Mouse (Mus musculus) thymus, postnatal 36 days (tissue): Measurements from ENCODE around the gene 2900092C05Rik.

Experiments
- DNase-seq, 2 experiments: peaks; one replicate each; pipeline ENCODE4 v3.0.0; 2022; ENCODE audit warnings: mixed read lengths in 2 of 2

The 2900092C05Rik gene

DNA sequence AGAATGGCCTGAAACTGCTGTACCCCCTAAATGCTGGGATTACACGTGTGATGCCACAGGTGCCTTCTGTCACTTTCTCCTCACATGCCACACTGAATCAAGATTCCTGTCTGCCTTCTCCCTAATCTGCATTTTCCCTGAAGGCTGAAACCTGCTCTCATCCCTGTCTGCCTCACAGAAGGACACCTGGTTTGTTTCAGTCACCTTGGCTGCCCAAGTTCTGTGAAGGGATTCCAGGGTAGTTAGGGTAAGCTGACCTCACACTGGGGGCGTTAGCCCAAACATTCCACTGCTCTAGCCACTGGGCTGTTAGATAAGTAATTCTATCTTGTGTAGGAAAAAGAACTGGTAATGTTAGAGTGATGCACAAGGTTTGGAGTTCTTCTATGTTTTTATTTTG, at the start of gene 2900092C05Rik:
Gene 2900092C05Rik, plus strand, starts transcription at position 301 of the 400 bp plus-strand sequence.
- DNase-seq, result no peak

DNA sequence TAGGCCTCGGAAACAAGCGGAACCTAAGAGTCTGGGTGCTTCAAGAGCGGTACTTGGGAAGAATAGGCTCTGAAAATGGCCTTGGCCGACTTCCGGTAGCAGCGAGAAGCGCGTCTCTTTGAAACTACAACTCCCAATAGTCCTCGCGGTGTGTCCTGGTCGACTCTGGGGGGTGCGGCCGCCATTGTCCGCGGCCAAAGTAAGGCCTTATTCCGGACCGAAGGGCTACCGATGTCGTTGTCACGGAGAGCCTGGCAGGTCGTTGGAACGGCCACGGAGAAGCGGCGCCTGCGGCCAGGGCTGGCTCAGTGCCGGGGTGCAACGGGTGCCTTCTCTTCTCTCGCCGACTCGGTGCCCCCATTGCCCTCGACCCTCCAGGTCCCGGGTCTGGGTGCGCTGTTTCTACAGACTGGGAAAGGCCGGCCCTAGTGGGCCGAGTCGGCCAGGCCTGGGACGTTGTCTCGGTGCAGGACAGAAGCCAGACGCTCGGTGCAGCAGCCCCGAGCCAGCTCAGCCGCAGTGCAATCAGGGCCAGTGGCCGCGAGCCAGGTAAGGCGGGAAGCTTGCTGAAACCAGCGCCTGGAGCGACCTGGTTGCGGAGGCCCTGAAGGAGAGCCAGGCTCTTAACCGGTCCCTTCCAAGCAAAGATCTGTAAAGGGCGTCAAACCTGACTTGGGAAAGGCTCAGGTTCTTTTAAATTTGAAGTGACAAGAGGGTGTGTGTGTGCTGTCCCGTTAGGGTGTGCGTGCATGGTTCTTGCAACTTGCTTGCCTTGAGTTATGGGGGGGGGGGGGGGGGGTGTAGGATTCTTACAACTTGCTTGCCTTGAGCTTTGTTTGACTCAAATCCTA, 33.9 kb upstream of the 2900092C05Rik start, which contains the start of gene Zfp606:
Gene Zfp606, plus strand, starts transcription at position 136 of the 851 bp plus-strand sequence.
- peak; percentile 74 to 78 for DNase-seq

DNA sequence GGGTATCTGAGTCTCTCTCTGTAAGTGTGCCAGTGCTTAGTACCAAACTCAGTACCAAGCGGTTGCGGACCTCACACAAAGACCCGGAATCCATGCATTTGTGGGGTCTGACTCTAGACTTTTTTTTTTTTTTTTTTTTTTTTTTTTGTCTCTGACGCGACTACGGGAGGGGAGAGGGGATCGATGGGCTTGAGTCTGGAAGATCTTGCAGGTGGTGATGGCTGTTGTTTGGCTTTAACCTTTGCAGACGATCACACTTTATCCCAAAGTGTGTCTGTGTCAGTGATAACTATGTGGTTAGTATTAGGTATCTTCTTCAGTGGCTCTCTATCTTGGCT, 33.3 kb upstream of the 2900092C05Rik start:
- no peak for DNase-seq

DNA sequence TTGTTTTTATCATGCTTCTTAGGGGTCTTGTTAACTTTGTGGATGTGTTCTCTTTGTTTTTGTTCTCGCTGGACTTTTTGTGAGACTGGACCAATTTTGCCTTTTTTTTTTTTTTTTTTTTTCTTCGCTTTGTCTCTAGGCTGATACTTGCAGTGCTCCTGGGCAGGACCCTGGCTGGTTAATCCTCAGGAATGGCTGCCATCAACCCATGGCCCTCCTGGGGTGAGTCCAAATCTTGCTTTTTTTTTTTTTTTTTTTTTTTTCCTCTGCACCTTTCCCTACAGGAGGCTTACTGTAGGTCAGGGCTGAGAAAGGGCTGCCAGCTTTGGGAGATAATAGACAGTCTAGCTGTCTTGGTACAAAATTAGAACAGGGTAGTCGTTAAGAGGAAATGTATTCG, 32.8 kb upstream of the 2900092C05Rik start:
- DNase-seq, result no peak

DNA sequence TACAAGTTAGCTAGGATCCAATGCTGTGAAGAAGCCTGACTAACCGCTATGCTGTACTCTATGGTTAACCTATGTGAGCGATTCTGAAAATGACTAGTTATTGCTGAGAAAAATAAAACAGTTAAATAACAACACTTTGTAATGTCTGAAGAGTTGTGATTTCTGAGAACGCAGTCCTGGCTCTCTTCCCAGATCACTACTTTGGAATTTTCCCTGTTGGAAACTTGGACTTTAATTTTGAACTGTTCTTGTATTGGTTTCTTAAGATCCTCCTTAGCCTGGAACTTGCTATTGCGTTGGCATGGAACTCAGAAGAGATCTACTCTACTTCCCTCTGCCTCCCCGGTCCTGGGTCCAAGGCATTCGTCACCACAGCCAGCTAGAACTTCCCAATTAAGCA, 28.5 kb upstream of the 2900092C05Rik start:
- no peak for DNase-seq

DNA sequence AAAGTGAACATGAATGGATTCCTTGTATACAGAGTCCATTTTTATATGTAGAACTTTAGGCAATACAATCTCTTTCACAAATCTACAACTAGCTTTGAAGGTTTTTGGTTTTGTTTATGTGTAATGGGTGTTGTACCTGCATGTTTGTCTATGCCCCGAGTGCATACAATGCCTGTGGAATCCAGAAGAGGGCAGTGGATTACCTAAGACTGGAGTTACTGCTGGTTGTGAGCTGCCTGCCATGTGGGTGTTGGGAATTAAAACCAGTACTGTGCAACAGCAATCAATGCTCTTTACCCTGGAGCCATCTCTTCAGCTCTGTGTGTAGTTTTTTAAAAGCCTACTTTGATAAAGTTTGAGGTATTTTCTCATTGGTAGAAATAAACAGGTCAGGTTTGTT, 26.4 kb upstream of the 2900092C05Rik start:
- DNase-seq, result no peak

DNA sequence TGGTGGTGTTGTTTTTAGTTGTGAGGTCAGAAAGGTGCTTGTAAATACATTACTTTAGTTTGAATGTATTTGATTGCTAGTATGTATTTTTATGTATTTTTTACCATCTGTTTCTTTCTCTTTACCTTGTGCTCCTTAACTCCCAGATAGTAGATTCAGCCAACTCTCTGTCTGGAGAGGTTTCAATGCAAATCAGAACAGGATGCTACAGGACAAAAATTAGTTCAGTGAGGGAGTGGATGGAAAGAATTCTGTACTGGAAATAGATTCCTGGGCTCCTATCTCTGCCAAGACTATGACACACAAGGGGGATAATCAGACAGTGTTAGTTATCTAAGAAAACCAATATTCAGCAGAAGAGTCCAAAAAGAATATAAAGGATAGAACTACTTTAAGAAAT, 25.6 kb upstream of the 2900092C05Rik start:
- DNase-seq, result no peak

DNA sequence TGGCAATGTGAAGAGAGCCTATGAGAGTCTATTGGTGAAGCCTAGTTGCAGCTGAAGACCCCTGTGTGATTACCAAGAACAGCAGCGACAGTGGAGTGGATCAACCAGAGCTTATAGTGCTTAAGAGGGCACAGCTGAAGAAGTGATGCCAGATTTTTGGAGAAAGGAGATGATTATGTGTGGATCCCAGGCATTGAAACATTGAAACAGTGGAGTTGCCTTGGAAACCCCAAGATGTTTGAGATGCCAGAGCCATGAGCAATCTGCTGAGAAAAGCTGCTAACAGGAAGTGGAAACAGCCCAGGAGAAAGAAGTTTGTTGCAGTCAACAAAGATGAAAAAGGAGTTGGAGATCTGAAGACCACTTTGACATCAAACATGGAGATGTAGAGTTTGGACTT, 1.4 kb upstream of the 2900092C05Rik start:
- DNase-seq, result no peak
